Mouse (Mus musculus): ENCODE data around the gene Csrp3.

Csrp3 gene

GRCm38 (mm10) chr7:48784773-48785523 lies 62.9 kb downstream of the Csrp3 start:
- Histone ChIP-seq H3K27me3 (ENCODE audit: insufficient read depth, low read length) (no peaks in the 10 kb centered on the region), H3K9me3 (ENCODE audit: low read length) (no peaks in the 10 kb centered on the region), H3K4me3 (replicated peaks; ENCODE audit: low read length) (no peak overlapping the region), H3K36me3 (ENCODE audit: insufficient read depth, low read length) (no peaks in the 10 kb centered on the region), H3K4me1 (replicated peaks; ENCODE audit: low read depth, low read length) (peaks cover 10% of the 10 kb centered on the region)
- TF ChIP-seq POU5F1 (IDR thresholded peaks at IDR 0.05; ENCODE audit: borderline replicate concordance, low read length) (no peak), CTCF (conservative IDR thresholded peaks at IDR 0.05; ENCODE audit: low read length) (no peak), NANOG (IDR thresholded peaks at IDR 0.05; ENCODE audit: borderline replicate concordance, low read length) (no peak)

DNA sequence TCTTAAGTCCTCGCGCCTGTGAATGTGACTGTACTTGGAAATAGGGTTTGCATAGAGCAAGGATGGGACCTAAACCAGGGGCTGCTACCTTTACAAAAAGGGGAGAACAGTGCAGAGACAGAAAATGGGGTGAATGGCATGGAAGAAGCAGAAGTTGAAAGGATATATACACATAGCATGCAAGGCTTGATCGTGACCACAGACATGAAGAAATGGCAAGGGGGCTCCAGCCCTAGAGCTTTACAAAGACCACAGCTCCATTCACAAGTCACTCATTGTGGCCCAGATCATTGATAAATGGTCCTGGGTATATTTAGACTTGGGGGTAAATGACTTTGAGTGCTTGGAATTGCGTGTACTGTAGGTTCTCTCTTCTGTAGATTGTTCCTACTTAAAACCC lies 65.4 kb downstream of the Csrp3 start:
- Histone ChIP-seq H3K4me1 (replicated peaks; ENCODE audit: low read depth, low read length) (no peaks in the 10 kb centered on the region), H3K36me3 (ENCODE audit: insufficient read depth, low read length) (no peaks in the 10 kb centered on the region)
- TF ChIP-seq POU5F1 (IDR thresholded peaks at IDR 0.05; ENCODE audit: borderline replicate concordance, low read length): no peak
- TF ChIP-seq CTCF (conservative IDR thresholded peaks at IDR 0.05; ENCODE audit: low read length): no peak
- TF ChIP-seq NANOG (IDR thresholded peaks at IDR 0.05; ENCODE audit: borderline replicate concordance, low read length): no peak

More for the DNA sequence above, 65.4 kb downstream of the Csrp3 start:
- Histone ChIP-seq H3K4me3 (replicated peaks; ENCODE audit: low read length) (no peak overlapping the region), H3K27me3 (ENCODE audit: insufficient read depth, low read length) (no peaks in the 10 kb centered on the region), H3K9me3 (ENCODE audit: low read length) (no peaks in the 10 kb centered on the region)
